Mouse (Mus musculus) lung, adult 2 months (tissue): ENCODE measurements at regions not wholly inside any gene's neighbourhood (a gene's known extent, or its start where the extent isn't known, plus 50 kb on each side); places are given as distances from the start of the nearest gene placed in this dataset.

ENCODE experiments used
- DNase-seq: peaks from one replicate; pipeline ENCODE4 v3.0.0; 2022
- H3K4me1 ChIP-seq: fragments of 200-500 bp; 2 replicates; pipeline ENCODE4 v1.6.1; 2011; ENCODE audit warnings: low read length; ENCODE audit not compliant: control insufficient read depth, insufficient read depth
- H3K4me3 ChIP-seq: fragments of 200-500 bp; replicated peaks from 2 replicates; pipeline ENCODE3; 2011; ENCODE audit warnings: low read depth, mild to moderate bottlenecking, control low read depth, low read length; ENCODE audit errors: extremely low read depth
- CTCF ChIP-seq: fragments of 200-500 bp; IDR thresholded peaks from 2 replicates; pipeline ENCODE4 v1.5.1; 2011; ENCODE audit warnings: mild to moderate bottlenecking, low read length, control low read depth; ENCODE audit not compliant: insufficient read depth
- POLR2A ChIP-seq: fragments of 200-500 bp; IDR thresholded peaks from 2 replicates; pipeline ENCODE4 v1.6.1; 2011; ENCODE audit warnings: low read depth, mild to moderate bottlenecking, control low read depth, low read length, borderline replicate concordance; ENCODE audit errors: extremely low read depth
- WGBS: fragments of 180-500 bp; shearing (Covaris S2); methylation state at CpG from one replicate; pipeline ENCODE4 v1.1.7; 2018; 5-methylcytosine and 5-hydroxymethylcytosine counted together

DNA sequence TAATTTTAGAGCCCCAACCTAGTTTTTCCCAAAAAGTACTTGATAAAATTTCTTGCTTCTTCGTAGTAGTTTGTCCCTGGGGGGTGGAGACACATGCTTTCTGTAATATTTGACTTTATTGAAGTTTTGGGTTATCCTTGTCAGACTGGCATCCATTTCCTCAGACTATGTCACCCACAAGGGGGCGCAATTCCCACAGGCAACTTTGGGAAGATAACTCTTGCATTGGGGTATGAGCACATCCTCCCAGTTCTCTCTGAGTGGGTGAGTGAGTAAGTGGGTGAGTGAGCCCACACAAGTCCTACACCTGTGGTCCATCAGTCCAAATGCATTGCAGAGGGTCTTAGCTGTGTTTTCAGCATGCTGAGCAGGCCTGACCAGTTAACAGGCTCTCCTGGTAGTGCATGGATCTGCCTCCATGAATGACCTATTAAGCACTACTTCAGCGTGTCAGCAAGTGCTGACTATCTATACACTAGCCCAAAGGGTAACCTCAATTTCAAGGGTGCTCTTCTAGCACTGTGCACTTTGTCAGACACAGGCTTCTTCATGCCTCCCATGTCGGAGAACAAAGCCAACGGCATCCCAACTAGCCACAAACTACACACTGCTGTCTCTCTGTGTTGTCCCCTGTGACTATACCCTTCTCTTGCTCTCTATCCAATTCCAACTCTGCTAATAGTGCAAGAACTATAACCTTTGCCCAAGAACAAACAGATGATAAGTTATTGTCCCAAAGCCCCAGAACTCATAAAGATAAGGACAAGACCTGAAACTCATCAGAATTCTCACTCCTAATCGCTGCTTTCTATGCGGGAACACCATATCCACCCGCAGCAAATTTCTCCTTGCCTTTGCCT lies 275.6 kb upstream of the Tsc22d2 start:
- no peak for TF ChIP-seq POLR2A
- TF ChIP-seq CTCF = peak; percentile 38; the same call in 1 of the 2 replicates
- peak; percentile 26 for DNase-seq
- 72% methylated on average over 8 of the region's 8 CpGs for WGBS
- no peak overlapping the region for H3K4me3 ChIP-seq
- H3K4me1 ChIP-seq = no peaks in the 10 kb centered on the region

DNA sequence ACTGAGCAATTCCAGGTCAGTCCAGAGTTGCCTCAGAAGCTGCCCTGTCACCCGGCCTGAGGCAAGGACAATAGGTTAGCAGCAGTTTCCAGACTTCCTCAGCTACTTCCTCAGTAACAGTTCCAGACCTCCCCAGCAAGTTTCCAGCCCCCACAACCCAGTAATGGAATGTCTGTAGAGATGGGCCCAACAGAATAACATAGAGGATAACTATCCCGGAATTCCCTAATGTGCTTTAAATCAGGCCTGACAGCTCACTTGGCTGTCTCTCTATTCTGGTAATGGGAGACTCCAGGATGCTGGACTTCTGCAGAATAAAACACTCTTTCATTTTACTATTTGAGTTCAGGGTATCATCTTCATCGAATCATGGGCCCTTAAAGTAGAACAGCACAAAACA lies 268.4 kb upstream of the Tsc22d2 start:
- Histone ChIP-seq H3K4me3 (no peak overlapping the region), H3K4me1 (no peaks in the 10 kb centered on the region)
- WGBS = 53% methylated on average over 3 of the region's 3 CpGs
- no peak for DNase-seq
- TF ChIP-seq POLR2A (no peak), CTCF (no peak)

DNA sequence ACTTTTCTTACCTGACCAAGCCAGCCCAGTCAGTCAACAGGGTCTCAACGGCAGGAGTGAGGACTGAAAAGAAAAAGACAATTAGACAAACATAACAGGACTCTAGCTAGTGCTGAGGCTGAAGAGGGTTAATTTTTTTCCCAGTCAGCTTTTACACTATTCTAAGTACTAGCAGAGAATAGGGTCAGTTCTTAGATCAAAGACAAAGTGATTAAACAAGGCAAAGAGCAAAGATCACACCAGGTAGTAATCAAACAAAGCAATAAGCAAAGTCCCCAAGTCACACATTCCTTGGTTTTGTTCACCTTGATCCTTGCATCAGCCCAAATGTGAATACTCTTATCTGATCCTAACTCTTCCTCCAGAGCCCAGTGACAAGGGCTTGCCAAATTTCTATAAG lies 267.8 kb upstream of the Tsc22d2 start:
- TF ChIP-seq POLR2A = no peak
- TF ChIP-seq CTCF = no peak
- H3K4me1 ChIP-seq = no peaks in the 10 kb centered on the region
- no peak for DNase-seq

DNA sequence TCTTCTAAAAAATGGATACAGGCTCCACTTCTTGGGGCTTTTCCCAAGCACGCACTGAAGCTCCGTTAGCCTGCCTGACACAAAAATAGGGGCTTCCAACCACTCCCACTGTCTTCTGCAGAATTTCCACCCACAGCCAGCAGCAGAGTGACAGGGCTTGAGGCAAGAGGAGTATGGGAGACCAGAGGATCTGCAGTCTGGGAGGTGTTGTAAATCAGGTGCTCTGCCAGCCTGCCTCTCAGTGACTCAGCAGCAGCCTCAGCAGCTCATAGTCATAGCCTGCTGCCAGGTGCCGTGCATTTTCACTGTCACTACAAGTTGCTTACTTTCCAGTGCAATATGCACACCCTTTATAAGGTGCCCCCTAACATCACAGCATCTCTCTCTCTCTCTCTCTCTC lies 261.4 kb upstream of the Tsc22d2 start:
- DNase-seq = no peak
- Histone ChIP-seq H3K4me1 (no peaks in the 10 kb centered on the region), H3K4me3 (no peak overlapping the region)
- TF ChIP-seq CTCF (no peak), POLR2A (no peak)
- WGBS = 77% methylated on average over 3 of the region's 3 CpGs

More for the DNA sequence above, 267.8 kb upstream of the Tsc22d2 start:
- H3K4me3 ChIP-seq = no peak overlapping the region
- 47% methylated on average over 1 of the region's 1 CpGs for WGBS

DNA sequence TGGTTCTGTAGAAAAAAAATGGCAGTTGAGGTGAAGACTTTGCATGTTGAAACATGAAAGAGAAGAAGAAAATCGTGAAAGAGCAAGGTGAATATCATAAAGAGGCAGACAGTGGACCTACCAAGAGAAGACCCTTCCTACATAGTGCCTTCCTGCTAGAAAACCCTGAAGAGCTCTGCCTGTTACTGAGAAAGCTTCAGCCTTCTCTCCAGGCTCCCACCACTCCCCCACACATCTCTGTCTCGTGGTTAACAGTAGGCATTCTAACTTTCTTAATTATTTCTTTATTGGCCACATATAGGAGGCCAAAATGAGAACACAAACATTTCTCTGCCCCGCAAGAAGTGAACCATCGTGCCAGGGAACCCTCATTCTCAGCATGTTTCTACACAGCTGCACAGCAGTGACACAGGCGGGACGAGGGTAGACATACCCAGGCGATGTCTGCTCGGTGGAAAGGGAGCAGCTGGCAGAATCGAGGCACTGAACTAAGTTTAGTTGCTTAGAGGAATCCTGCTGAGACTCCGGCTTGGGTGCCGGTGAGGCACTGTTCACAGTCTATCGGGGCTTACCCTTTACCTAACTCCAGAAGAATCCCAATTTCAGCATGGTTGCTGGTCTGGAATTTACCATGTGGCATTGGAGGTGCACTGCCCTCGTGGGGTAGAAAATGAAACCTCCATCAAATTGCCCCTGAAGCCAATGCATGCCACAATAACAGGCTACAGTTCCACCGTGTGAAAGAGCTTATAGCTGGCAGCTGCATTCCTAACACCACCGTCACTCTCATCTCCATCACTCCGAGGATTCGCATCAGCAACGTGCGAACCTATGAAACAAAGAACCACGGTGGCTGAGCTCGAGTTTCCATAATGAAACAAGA lies 260.4 kb upstream of the Tsc22d2 start:
- TF ChIP-seq CTCF (no peak), POLR2A (no peak)
- Histone ChIP-seq H3K4me1 (no peaks in the 10 kb centered on the region), H3K4me3 (no peak overlapping the region)
- 72% methylated on average over 21 of the region's 21 CpGs for WGBS
- DNase-seq = no peak

DNA sequence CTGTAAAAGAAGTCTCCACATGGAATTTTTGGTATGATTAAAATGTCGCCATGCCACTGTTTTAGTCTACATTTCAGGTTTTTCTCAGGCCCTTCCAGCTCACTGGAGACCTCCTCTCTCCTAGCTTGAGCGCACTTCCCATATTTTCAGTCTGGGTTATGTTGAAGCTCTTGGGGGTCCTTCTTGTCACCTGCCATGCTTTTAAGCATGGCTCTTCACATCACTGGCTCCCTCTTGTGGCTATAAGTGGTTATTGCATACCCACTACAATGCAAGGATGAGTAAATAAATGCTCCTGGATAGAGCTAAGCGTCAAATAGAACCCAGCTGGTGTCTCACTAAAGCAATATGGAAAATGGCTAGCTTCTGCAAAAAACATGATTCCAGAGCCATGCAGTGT lies 255.1 kb upstream of the Tsc22d2 start:
- WGBS = 62% methylated on average over 3 of the region's 3 CpGs
- no peak overlapping the region for H3K4me3 ChIP-seq
- TF ChIP-seq CTCF = no peak
- no peak for TF ChIP-seq POLR2A
- no peaks in the 10 kb centered on the region for H3K4me1 ChIP-seq
- no peak for DNase-seq

DNA sequence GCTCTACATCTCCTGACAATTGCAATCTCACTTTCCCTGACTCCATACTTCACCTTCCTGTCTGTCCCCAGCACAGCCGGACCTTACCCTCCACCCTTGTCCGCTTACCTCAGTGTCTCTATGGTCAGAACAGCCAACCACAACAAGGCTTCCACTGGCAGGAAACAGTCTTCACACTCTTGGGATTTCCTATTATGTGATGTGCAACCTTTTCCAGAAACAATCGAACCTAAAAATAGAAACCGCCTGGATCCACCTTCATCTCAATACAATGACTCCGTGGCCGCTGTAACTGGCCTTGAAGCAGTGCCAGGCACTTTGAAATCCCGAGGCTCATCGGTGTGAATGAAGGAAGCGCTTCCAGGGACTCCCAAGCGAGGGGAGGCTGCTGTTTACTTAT lies 252.3 kb upstream of the Tsc22d2 start:
- Histone ChIP-seq H3K4me1 (no peaks in the 10 kb centered on the region), H3K4me3 (no peak overlapping the region)
- 21% methylated on average over 10 of the region's 10 CpGs for WGBS
- no peak for DNase-seq
- TF ChIP-seq CTCF (no peak), POLR2A (no peak)

DNA sequence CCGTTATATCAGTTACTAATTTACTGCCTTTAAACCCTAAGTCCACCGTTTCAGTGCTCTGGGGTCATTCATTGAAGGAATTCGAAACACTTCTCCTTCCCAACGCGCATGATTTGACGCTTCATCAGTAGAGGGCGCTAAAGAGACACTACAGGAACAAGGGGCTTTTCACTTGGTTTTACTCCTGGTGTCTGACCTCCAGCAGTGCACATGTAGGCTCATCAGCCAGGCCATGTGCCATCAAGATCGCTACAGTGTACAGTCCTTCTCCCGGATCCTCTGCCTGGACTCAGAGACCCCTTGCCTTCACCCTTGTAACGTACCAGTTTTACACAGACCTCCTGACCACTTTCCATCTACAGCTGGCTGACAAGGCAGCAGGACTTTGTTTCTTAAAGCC lies 250.7 kb upstream of the Tsc22d2 start:
- H3K4me1 ChIP-seq = no peaks in the 10 kb centered on the region

DNA sequence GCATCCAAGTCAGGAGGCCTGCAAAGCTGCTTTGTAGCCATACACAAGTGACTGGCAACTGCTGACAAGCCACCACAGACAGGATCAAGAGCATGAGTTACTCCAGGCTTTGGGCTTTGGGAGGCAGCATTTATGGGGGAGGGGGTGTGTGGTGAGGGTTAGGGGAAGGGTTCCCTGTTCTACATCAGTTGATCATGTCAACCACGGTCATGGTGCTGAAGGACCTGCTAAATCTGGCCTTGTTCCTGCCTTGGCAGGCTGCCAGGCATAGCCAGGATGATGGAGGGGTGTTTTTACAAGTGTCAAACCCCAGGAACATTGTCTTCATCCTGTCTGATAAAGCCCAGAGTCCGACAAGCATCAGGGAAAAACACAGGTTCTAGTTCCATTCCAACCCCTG lies 247.9 kb upstream of the Tsc22d2 start:
- WGBS = 31% methylated on average over 2 of the region's 2 CpGs
- DNase-seq = no peak
- H3K4me3 ChIP-seq = no peak overlapping the region
- TF ChIP-seq CTCF (no peak), POLR2A (no peak)
- H3K4me1 ChIP-seq = no peaks in the 10 kb centered on the region

More for the DNA sequence above, 250.7 kb upstream of the Tsc22d2 start:
- TF ChIP-seq CTCF = peak; percentile 51
- no peak for TF ChIP-seq POLR2A
- H3K4me3 ChIP-seq = no peak overlapping the region
- peak; percentile 39 for DNase-seq
- 10% methylated on average over 10 of the region's 10 CpGs for WGBS

DNA sequence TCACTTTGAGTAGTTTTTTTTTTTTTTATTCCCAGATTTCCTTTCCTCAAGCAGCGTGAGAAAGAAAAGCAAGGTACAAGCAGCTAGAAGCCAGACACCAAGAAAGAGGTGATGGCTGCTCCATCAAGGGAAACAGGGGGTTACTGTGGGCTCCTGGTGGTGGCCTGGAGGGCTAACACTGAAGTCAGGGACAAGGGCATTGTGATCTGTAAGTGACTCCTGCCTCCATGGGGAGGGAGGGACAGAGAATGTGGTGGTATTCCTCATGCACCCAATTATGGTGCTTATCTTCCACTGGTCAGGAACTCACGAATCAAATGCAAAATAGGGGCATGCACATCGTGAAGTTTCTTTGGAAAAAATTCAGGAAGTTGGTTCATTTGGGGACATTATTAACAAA lies 247.4 kb upstream of the Tsc22d2 start:
- H3K4me1 ChIP-seq = no peaks in the 10 kb centered on the region
- H3K4me3 ChIP-seq = no peak overlapping the region
- 77% methylated on average over 3 of the region's 3 CpGs for WGBS
- DNase-seq = no peak
- TF ChIP-seq POLR2A = no peak
